Mouse (Mus musculus) adrenal gland (tissue): ENCODE data around the gene Synpr.
"Not testable (repeated sequence)": the region's sequence is repeated elsewhere in the genome, so short reads cannot be mapped to it uniquely, and the experiment has no call there.

Experiments
- intact Hi-C: fragments of 180-260 bp; cut with DNase I; formaldehyde crosslinking; loops from one replicate; pipeline ENCODE4 v1.15.1; 2025
- long read RNA-seq, 2 experiments: library from polyadenylated mRNA; unstranded; transcript quantifications; one replicate each; pipeline ENCODE4 v2.0.0; 2020; ENCODE audit warnings: borderline replicate concordance in 1 of 2; ENCODE audit not compliant: insufficient replicate concordance in 1 of 2

The Synpr gene
- long read RNA-seq, experiment 1, partial matches to known transcripts, result 2 of 4 reads
- long read RNA-seq, experiment 1, other reads (novel, unspliced or antisense), result 2 of 4 reads
- long read RNA-seq, experiment 2, partial matches to known transcripts, result 0 of 3 reads
- long read RNA-seq, experiment 2, other reads (novel, unspliced or antisense), result 3 of 3 reads

GRCm38 (mm10) chr14:13284091-13284844, at the start of gene Synpr:
TSS of gene Synpr (plus strand) at chr14:13284780.
- intact Hi-C loops, result no loop called here

- intact Hi-C loops, result loop anchor here (2.0 to 10.0 kb wide), 2 partner anchors 612 to 662 kb away; no protein-coding TSS in a partner anchor
Observed at GRCm38 (mm10) chr14:13236929-13237328, 47.7 kb upstream of the Synpr start.

GRCm38 (mm10) chr14:13247431-13247830, 37.1 kb upstream of the Synpr start:
- intact Hi-C loops, result no loop called here

GRCm38 (mm10) chr14:13249361-13249760, 35.2 kb upstream of the Synpr start:
- intact Hi-C loops, result no loop called here

GRCm38 (mm10) chr14:13252594-13252993, 32.0 kb upstream of the Synpr start:
- intact Hi-C loops, result no loop called here

- intact Hi-C loops, result not testable (repeated sequence)
Observed at GRCm38 (mm10) chr14:13254741-13255140, 29.8 kb upstream of the Synpr start.

GRCm38 (mm10) chr14:13262406-13262805, 22.2 kb upstream of the Synpr start:
- intact Hi-C loops, result no loop called here

- intact Hi-C loops, result no loop called here
Observed at GRCm38 (mm10) chr14:13266331-13266730, 18.2 kb upstream of the Synpr start.

GRCm38 (mm10) chr14:13267181-13267580, 17.4 kb upstream of the Synpr start:
- intact Hi-C loops, result no loop called here

- intact Hi-C loops, result no loop called here
Observed at GRCm38 (mm10) chr14:13283211-13283610, 1.4 kb upstream of the Synpr start.

- intact Hi-C loops, result no loop called here
Observed at GRCm38 (mm10) chr14:13284845-13285198, 242 bp downstream of the Synpr start.

GRCm38 (mm10) chr14:13285341-13286130, 956 bp downstream of the Synpr start:
- intact Hi-C loops, result no loop called here

- intact Hi-C loops, result no loop called here
Observed at GRCm38 (mm10) chr14:13294200-13294599, 9.6 kb downstream of the Synpr start.

- intact Hi-C loops, result no loop called here
Observed at GRCm38 (mm10) chr14:13314323-13314722, 29.7 kb downstream of the Synpr start.

GRCm38 (mm10) chr14:13328461-13328860, 43.9 kb downstream of the Synpr start:
- intact Hi-C loops, result no loop called here

GRCm38 (mm10) chr14:13332497-13333306, 48.1 kb downstream of the Synpr start:
- intact Hi-C loops, result no loop called here

- intact Hi-C loops, result no loop called here
Observed at GRCm38 (mm10) chr14:13333372-13333771, 48.8 kb downstream of the Synpr start.

- intact Hi-C loops, result no loop called here
Observed at GRCm38 (mm10) chr14:13336162-13336561, 51.6 kb downstream of the Synpr start.

- intact Hi-C loops, result no loop called here
Observed at GRCm38 (mm10) chr14:13340688-13341087, 56.1 kb downstream of the Synpr start.

GRCm38 (mm10) chr14:13344240-13344639, 59.7 kb downstream of the Synpr start:
- intact Hi-C loops, result no loop called here

- intact Hi-C loops, result no loop called here
Observed at GRCm38 (mm10) chr14:13349170-13349865, 64.7 kb downstream of the Synpr start.
